Mouse (Mus musculus): ENCODE measurements around the gene Cpsf3. TPM values are rescaled to one million over a fixed set of nuclear protein-coding genes. Genes with fewer than 3 reads are reported as not detected.
A peak's percentile ranks its signal among the peaks of the same experiment; 100 is the strongest.

Gene Cpsf3
- total and polyA plus RNA-seq, 3 experiments: 39.8 to 58.2 TPM; not detected in 1

DNA sequence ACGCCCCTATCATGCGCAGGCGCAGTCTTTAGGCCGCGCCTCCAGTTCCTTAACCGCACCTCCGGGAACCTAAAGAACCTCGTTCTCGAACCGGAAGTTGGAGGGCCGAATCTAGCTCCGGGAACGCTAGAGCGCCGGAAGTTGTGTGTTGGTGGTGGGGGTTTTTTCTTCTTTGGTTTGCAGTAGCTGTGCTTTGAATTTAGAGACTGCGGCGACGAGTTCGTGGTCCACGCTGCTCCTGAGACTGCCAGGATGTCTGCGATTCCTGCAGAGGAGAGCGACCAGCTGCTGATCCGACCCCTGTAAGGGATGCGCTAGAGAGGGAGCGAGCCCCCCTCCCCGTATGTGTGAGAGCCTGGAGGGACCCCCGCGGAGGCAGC, 1.0 kb downstream of the Cpsf3 start, which contains the start of gene Itgb1bp1:
TSS of gene Itgb1bp1 (minus strand) at position 42 of the 380 bp plus-strand sequence.
- peak; percentile 45 for TF ChIP-seq TBP (IDR thresholded peaks at IDR 0.05; ENCODE audit: low read depth, low read length)
- TF ChIP-seq RCOR1 (IDR thresholded peaks at IDR 0.05; ENCODE audit: low read depth, low read length): no peak
- TF ChIP-seq SIN3A (IDR thresholded peaks at IDR 0.05; ENCODE audit: low read length): peak; percentile 9
- TF ChIP-seq MAZ (IDR thresholded peaks at IDR 0.05; ENCODE audit: low read depth, low read length): 0 out of 2 replicates have a peak, but pooled peaks have one; percentile 28
- peak; percentile 48; the same call in 1 of the 2 replicates for TF ChIP-seq KAT2A (conservative IDR thresholded peaks at IDR 0.05; ENCODE audit: low read depth, low read length)
- TF ChIP-seq HCFC1 (IDR thresholded peaks at IDR 0.05; ENCODE audit: low read depth, low read length): peak; percentile 86
- 0 out of 2 replicates have a peak, but pooled peaks have one; percentile 28 for TF ChIP-seq ETS1 (IDR thresholded peaks at IDR 0.05; ENCODE audit: low read depth, low read length)
- peak; percentile 82 for TF ChIP-seq ELF1 (IDR thresholded peaks at IDR 0.05; ENCODE audit: low read depth, low read length)
- no peak for TF ChIP-seq GATA1 (IDR thresholded peaks at IDR 0.05; ENCODE audit: low read depth, low read length)
- TF ChIP-seq NELFE (IDR thresholded peaks at IDR 0.05; ENCODE audit: low read depth, low read length): peak; percentile 58
- TF ChIP-seq USF2 (IDR thresholded peaks at IDR 0.05; ENCODE audit: borderline replicate concordance in 1 of 2, insufficient read depth in 1 of 2, low read depth in 1 of 2, low read length in 2 of 2): no peak
- TF ChIP-seq EP300 (IDR thresholded peaks at IDR 0.05; ENCODE audit: low read depth in 1 of 2, low read length in 2 of 2): no peak
- TF ChIP-seq TCF12 (IDR thresholded peaks at IDR 0.05; ENCODE audit: low read depth, low read length): peak; percentile 31; the same call in 1 of the 2 replicates
- TF ChIP-seq NRF1 (IDR thresholded peaks at IDR 0.05; ENCODE audit: insufficient read depth, low read depth, low read length, poor library complexity, severe bottlenecking): peak; percentile 81
- peak in 1 of 2 experiments; percentile 51; a peak in 2 of 4 replicates for TF ChIP-seq POLR2A (IDR thresholded peaks at IDR 0.05; ENCODE audit: control insufficient read depth in 1 of 2, insufficient read depth in 1 of 2, low read depth in 1 of 2, low read length in 2 of 2, poor library complexity in 1 of 2)
- no peak for TF ChIP-seq POLR2AphosphoS2 (IDR thresholded peaks at IDR 0.05; ENCODE audit: low read length)
- peak; percentile 40; the same call in 1 of the 2 replicates for TF ChIP-seq ZNF384 (IDR thresholded peaks at IDR 0.05; ENCODE audit: low read depth, low read length)
- DNase-seq (ENCODE audit: low read depth, low spot score): peak; percentile 94
- H3K27ac ChIP-seq (ENCODE audit: control insufficient read depth, low read depth, low read length): peak within 1 kb of the TSS; percentile 92
- H3K36me3 ChIP-seq (ENCODE audit: control insufficient read depth in 1 of 2, insufficient read depth in 2 of 2, low read length in 2 of 2): peaks cover 0 to 9% of the 10 kb centered on the region in 2 experiments; a peak in 2 of 4 replicates
- peaks cover 0 to 16% of the 10 kb centered on the region in 2 experiments; a peak in 3 of 4 replicates for H3K4me1 ChIP-seq (ENCODE audit: control insufficient read depth in 1 of 2, insufficient read depth in 2 of 2, low read length in 2 of 2)
- H3K9me3 ChIP-seq (replicated peaks; ENCODE audit: insufficient read depth, low read length): no peaks in the 10 kb centered on the region
- H3K4me3 ChIP-seq (ENCODE audit: control insufficient read depth in 1 of 2, insufficient read depth in 1 of 2, low read depth in 2 of 2, low read length in 2 of 2): peak within 1 kb of the TSS; percentile 80 to 94
- H3K27me3 ChIP-seq (ENCODE audit: control insufficient read depth in 1 of 2, insufficient read depth in 2 of 2, low read length in 2 of 2): no peaks in the 10 kb centered on the region
- H3K79me2 ChIP-seq (ENCODE audit: control insufficient read depth, insufficient read depth, low read length, poor library complexity): peaks cover 23% of the 10 kb centered on the region
- peak within 1 kb of the TSS; percentile 96 for H3K9ac ChIP-seq (ENCODE audit: control insufficient read depth, low read depth, low read length, poor library complexity, severe bottlenecking)

DNA sequence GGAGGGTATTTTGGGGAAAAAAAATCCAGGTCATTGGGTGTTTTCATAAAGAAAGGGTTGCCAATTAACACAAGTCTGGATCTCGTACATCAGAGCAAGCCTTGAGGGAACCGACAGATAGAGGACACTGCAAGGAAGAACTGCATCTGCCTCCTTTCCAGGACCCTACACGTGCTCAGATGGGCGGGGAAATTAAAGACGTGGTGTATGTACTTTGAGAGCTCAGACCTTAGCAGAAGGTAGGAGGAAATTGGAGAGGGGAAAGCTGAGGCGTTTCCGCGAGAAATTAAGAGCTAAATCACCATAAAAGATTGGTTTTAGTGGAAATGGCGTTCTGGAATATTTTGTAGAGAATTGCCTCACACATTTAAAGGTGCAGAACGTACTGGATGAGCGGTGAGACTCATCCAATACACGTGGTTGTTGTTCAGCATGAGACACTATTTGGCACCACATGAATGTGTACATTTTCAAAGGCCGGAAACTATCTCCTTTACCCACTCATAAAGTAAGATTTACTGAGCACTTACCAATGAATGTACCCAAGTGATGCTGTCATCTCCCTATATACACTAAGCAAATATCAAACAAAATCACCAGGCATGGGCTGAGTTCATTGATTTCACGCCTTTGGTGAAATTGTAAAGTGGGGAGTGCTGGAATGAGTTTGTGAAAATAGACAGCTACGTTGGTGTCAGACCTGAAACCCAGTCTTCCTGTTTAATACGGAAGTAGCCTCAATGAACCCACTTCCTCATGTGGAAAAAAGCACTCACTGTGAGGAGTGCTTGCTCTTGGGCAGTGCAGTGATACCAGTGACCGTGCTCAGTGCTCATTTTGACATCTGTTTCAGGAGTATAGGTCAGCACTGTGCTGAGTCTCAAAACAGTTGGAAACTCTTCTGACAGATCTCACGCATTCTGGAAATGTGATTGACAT, 1.8 kb downstream of the Cpsf3 start:
- Histone ChIP-seq H3K9ac (ENCODE audit: control insufficient read depth, low read depth, low read length, poor library complexity, severe bottlenecking) (peak overlapping the region; percentile 96), H3K27ac (ENCODE audit: control insufficient read depth, low read depth, low read length) (peak overlapping the region; percentile 92), H3K79me2 (ENCODE audit: control insufficient read depth, insufficient read depth, low read length, poor library complexity) (peaks cover 23% of the 10 kb centered on the region), H3K36me3 (ENCODE audit: control insufficient read depth in 1 of 2, insufficient read depth in 2 of 2, low read length in 2 of 2) (peaks cover 0 to 9% of the 10 kb centered on the region in 2 experiments; a peak in 2 of 4 replicates), H3K27me3 (ENCODE audit: control insufficient read depth in 1 of 2, insufficient read depth in 2 of 2, low read length in 2 of 2) (no peaks in the 10 kb centered on the region), H3K4me1 (ENCODE audit: control insufficient read depth in 1 of 2, insufficient read depth in 2 of 2, low read length in 2 of 2) (peaks cover 0 to 16% of the 10 kb centered on the region in 2 experiments; a peak in 3 of 4 replicates), H3K9me3 (replicated peaks; ENCODE audit: insufficient read depth, low read length) (no peaks in the 10 kb centered on the region), H3K4me3 (ENCODE audit: control insufficient read depth in 1 of 2, insufficient read depth in 1 of 2, low read depth in 2 of 2, low read length in 2 of 2) (peak overlapping the region; percentile 80 to 94)
- peak; percentile 54 for DNase-seq (ENCODE audit: low read depth, low spot score)
- TF ChIP-seq MAX (IDR thresholded peaks at IDR 0.05; ENCODE audit: low read length) (peak; percentile 80), BHLHE40 (IDR thresholded peaks at IDR 0.05; ENCODE audit: borderline replicate concordance, low read depth, low read length) (no peak), POLR2AphosphoS5 (IDR thresholded peaks at IDR 0.05; ENCODE audit: borderline replicate concordance, low read depth, low read length) (no peak), MAZ (IDR thresholded peaks at IDR 0.05; ENCODE audit: low read depth, low read length) (no peak), TAL1 (IDR thresholded peaks at IDR 0.05; ENCODE audit: low read length) (no peak), GABPA (IDR thresholded peaks at IDR 0.05; ENCODE audit: low read depth, low read length) (no peak), MYC (IDR thresholded peaks at IDR 0.05; ENCODE audit: low read depth, low read length) (0 out of 2 replicates have a peak, but pooled peaks have one; percentile 58), TCF12 (IDR thresholded peaks at IDR 0.05; ENCODE audit: low read depth, low read length) (no peak), ELF1 (IDR thresholded peaks at IDR 0.05; ENCODE audit: low read depth, low read length) (peak; percentile 59), USF2 (IDR thresholded peaks at IDR 0.05; ENCODE audit: borderline replicate concordance in 1 of 2, insufficient read depth in 1 of 2, low read depth in 1 of 2, low read length in 2 of 2) (no peak), SIN3A (IDR thresholded peaks at IDR 0.05; ENCODE audit: low read length) (no peak; the same call in 1 of the 2 replicates), JUND (IDR thresholded peaks at IDR 0.05; ENCODE audit: low read depth, low read length) (no peak), MXI1 (IDR thresholded peaks at IDR 0.05; ENCODE audit: low read depth, low read length) (peak; percentile 94), HCFC1 (IDR thresholded peaks at IDR 0.05; ENCODE audit: low read depth, low read length) (no peak)

Data from MEL (cell line).